Mouse (Mus musculus) common myeloid progenitor, adult 5-6 weeks (primary cell): ENCODE measurements around the gene Bak1. TPM values are rescaled to one million over a fixed set of nuclear protein-coding genes. Genes with fewer than 3 reads are reported as not detected.

Source experiments
- ATAC-seq: replicated peaks from 2 replicates; pipeline ENCODE4 v1.8.0; 2016; ENCODE audit warnings: low read depth, mild to moderate bottlenecking, moderate TSS enrichment, inconsistent platforms; ENCODE audit not compliant: poor library complexity, severe bottlenecking
- total RNA-seq: library from RNA; stranded (forward); fragments of 200-1000, 187-1606 nt; gene quantifications from 2 replicates; pipeline ENCODE4 v1.2.3, GENCODE M21; 2017

Bak1 gene
- total RNA-seq, 1 experiment from 2014 or later, result 53.3 TPM

DNA sequence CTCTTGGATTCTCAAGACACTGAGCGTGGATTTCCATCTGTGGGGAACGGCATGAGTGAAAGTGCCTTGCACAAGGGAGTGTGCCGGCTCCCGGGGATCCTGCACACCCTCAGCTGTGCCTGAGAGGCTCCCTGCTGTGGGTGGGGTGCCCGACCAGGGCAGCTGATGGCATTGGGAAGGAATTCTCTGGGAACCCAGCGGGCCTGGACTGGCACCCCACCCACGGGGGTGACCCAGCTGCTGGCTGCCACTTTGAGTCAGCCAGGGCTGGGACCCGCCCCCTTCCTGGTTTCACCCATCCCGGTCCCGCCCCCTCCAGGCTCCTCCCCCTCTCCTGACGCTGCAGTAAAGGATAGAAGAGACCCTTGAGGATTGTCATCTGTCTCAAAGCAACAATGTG lies 22.7 kb upstream of the Bak1 start:
- ATAC-seq, result peak; percentile 47

DNA sequence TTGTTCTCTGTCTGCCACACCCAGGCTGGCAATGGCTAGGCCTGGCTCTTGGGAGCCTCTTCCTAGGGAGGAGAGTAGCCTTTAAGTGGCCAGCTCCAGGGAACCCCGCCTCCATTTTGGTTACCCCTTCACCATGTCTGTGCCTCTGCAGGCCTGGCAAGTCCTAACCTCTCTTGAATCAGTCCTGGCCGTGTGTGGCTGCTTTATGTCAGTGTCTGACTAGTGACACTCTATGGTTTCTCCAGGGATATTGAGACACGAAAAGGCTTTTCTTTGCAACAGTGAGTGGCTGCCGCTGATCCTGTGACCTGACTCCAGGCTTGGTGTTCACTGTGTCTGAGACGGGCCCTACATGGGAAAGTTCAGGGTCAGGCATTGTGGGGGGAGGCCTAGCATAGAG lies 22.0 kb upstream of the Bak1 start:
- ATAC-seq, result no peak

DNA sequence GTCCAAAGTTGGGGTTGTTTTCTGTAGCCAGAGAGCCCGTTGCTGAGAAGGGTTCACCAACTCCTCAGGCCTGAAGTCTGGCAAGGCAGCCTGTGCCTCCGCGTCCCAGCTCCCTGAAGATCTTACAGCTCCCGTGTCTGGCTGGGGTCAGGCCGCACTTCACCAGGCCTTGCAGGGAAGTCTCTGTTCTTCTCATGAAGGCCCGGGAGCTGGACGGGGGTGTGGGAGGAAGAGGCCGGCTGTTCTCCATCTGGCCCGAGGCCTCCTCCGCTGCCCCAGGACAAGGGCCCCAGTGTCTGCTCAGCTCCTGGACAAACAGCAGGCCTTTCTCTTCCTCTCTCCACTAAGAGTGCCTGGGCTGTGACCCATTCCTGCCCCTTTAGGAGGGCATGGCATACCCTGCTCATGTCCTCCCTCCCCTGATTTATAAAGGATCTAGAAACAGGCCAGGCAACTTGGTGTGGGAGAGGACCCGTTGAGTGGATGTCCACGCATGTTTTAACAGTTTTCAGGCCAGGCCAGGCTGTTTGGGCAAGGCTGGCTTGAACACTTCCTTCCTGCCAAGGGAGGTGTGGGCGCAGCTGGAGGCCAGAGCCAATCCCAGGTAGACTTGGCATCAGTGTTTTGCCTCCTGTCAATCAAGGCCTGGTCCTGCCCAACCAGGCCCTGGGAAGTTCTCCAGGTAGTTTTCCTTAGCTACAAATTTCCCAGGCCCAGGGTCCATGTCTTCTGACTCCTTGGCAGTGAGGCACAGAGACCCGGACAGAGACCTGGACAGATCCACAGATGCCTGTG lies 19.8 kb upstream of the Bak1 start:
- no peak for ATAC-seq

- ATAC-seq, result no peak
Observed at GRCm38 (mm10) chr17:27047762-27048444, 19.1 kb upstream of the Bak1 start.

GRCm38 (mm10) chr17:27045164-27045563 lies 16.4 kb upstream of the Bak1 start:
- ATAC-seq, result no peak

- ATAC-seq, result peak; percentile 50
Observed at GRCm38 (mm10) chr17:27042840-27043239, 14.0 kb upstream of the Bak1 start.

DNA sequence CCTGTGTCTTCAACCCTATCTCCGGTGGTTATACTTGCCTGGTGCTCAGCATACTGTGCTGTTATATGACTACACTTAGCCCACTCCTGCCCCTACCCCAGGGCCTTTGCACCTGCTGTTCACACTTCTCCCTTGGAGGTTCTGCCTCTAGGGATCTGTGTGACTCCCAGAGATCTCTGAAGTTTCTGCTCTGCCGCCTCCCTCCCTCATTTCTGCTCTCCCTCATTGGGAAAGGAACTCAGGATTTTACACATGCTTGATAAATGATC lies 12.9 kb upstream of the Bak1 start:
- no peak for ATAC-seq

GRCm38 (mm10) chr17:27041046-27041786 lies 12.4 kb upstream of the Bak1 start:
- ATAC-seq, result no peak

DNA sequence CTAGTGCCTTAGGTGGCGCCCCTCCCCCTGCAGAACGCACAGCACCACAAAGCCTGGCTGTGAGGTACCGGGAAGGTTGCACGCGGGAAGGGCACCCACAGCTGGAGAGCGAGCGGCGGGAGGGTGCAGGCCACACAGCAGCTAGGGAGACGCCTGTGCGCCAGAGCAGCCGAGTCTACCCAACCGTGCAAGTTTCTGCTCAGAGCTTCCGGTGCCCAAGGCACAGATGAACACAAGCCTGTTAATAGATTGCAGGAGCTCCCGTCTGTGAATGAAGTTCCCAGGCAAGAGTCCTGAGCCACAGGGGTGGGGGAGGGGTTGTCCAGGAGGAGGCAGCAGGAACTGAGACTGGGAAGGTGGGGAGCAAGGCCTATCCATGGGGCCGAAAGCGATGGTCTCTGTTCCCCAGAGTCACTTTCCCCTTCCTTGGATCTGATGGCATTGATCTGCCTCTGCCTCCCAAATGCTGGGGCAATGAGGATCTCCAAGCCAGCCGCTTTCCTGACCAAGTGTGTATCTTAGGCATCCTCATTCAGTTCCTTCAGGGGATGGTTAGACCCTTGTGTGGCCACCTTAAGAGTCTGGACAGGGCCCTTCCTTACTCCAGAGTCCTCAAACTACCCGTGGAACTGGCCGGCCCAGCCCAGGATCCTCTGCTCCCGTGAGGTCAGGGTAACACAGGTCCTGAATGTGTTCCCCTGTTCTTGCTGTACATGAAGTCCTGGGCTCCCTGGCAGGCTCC lies 11.7 kb upstream of the Bak1 start:
- ATAC-seq, result no peak

DNA sequence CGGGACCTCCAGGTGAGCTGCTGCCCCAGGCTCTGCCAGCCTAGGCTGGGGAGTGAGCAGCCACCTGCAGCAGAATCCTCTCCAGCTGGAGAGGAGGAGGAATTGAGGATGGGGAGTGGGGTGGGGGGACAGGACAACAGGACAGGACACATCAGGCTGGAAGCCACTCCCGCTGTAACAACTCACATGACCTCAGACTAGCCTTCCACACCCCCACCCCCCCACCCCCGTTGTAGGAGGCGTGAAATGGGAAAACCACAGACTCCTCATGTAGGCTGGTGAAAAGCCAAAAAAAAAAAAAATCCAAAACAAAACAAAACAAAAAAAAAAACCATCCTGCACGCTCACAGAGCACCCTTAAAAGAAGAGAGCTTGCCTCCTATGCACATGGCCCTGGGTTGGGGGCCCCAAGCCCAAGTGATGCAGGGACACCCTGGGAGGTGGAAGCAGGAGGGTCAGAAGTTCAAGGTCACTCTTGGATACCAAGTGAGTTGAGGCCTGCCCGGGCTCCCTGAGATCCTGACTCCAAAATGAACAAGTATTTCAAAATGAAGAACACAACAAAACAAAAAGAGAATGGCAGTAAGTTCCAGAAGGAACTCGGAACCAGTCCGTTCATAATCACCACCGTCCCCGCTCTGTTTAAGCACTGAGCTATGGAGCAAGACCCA lies 10.8 kb upstream of the Bak1 start:
- no peak for ATAC-seq

DNA sequence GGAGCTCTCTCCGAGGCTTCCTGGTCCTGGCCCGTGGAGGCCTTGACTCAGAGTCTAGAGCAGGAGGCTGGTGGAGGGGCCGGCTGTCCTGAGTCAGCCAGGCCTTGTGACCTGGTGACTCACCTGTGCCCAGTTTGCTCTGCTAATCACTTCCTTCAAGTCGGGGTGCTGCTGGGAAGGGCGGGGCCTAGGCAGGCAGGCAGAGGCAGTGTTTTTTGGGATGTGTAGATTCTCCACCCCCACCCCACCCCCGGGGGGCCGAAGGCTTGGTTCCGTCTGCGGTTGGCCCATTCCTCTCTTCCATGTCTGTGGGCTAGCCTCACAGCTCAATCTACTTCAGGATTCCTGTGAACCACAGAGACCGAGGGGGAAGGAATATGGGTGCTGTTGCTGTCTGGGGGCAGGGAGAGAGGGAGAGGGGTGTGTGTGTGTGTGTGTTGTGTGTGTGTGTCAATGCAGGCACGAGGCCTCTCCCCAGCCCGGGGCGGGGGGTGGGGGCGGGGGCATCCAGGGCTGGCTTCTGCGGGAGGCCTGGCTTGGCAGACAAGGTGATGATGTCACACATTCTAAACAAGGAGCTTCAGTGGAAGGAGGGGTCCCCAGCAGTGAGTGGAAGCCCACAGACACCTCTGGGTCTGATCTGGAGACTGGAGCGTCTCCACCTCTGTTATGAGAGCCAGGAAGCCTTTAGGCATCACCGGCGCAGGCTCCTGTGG lies 9.7 kb upstream of the Bak1 start:
- no peak for ATAC-seq

- no peak for ATAC-seq
Observed at GRCm38 (mm10) chr17:27036465-27036864, 7.7 kb upstream of the Bak1 start.

GRCm38 (mm10) chr17:27032869-27033268 lies 4.1 kb upstream of the Bak1 start:
- peak; percentile 50 for ATAC-seq

DNA sequence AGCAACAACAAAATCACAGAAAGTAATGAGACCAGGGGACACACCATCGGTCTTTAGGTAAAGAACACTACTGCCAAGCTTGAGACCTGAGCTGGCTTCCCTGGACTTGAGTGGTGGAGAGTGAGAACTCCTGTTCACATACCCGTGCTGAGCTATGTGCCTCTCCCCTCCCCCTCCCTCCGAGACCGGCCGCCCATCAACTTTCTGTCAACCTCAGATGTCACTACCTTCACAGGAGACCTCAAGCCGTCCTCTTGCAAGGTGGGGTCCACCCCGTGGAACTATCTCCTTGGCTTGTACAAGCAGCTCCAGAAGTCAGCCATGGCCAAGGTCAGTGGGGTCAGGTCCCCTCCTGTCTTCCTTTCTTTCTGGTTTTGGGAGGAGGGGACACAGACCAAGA lies 3.5 kb upstream of the Bak1 start:
- ATAC-seq, result no peak

GRCm38 (mm10) chr17:27030896-27031295 lies 2.1 kb upstream of the Bak1 start:
- ATAC-seq, result no peak

GRCm38 (mm10) chr17:27029431-27029830 lies 622 bp upstream of the Bak1 start:
- ATAC-seq, result no peak

- peak; percentile 85 for ATAC-seq
Observed at GRCm38 (mm10) chr17:27028284-27028795, 469 bp downstream of the Bak1 start.

DNA sequence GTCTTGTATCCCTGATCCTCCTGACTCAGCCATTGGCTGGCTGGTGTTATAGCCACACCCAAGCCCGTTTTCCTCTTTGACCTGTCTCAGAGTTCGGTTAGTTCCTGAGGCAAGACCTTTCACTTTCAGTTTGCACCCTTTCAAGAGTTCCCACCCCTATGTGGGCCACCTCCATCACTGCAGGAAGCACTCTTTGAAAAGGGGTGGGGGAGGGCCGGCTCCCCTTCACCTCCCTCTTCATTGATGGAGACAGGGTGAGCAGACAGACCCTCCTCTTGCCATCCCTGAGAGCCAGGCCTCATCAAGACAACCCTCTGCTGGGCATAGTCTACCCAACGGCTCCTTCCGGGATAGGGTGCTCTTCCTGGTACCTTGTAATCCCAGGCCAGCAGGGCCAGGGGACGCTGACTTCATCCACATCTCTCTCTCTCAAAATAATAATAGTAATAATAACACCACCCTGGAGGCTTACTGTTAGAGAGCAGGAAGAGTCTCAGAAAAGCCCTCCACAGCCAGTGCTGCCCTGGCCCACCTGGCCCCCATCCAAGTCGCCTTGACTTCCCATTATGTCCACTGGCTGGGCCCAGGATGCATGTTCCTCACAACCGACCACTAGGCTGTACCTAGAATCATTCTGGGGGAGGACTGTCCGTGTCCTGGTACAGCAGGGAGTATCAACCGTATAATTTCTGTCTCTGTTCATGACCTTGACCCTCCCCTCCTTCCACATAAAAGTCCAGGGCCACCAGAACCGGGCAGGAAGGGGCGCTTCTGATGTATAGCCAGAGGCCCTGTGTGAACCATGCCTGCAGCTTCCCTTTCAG lies 1.1 kb downstream of the Bak1 start:
- peak; percentile 53 for ATAC-seq
